Mouse (Mus musculus): ENCODE results near the gene 2610042L04Rik. TPM values are rescaled to one million over a fixed set of nuclear protein-coding genes. Genes with fewer than 3 reads are reported as not detected.
"Not testable (repeated sequence)": the region's sequence is repeated elsewhere in the genome, so short reads cannot be mapped to it uniquely, and the experiment has no call there.

Gene 2610042L04Rik
- polyA plus RNA-seq (2014; fragmentation: Nextera tagmentation; extraction: Ambion mirVana), result 0.13 and 0.28 TPM in 2 replicates

DNA sequence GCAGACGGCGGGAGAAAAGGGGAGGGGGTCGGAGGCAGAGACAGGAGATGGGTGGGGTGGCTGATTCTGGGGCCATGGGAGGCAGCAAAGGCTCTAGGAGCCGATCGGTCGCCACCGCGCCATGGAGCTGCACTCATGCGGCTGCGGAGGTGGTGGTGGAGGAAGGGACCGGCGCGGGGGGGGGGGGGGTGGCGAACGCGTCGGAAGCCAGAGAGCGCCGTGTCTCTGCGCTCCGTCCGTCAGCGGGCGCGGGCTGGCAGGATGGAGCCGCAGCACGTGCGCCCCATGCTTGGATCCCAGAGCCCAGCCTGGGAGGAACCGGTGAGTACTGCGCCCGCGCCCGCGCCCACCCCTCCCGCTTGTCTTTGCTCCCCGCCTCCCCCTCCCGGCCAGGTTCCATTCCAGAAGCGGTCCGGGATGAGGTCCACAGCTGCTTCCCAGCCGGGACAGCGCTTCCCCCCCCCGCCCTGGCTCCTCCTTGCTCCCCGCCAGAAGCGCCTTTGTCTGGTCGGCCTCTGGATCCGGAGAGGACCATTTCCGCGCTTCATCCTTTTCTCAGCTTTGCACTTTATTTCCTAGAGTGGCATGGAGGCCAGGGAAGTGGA lies at the start of gene 2610042L04Rik:
Gene 2610042L04Rik, plus strand, starts transcription at position 288 of the 605 bp plus-strand sequence.
- not testable (repeated sequence) for H3K9me3 ChIP-seq (ENCODE audit: control insufficient read depth, low read length); H3K27ac ChIP-seq (replicated peaks in 1 of 2; ENCODE audit: control insufficient read depth in 1 of 2, insufficient read depth in 1 of 2, low read depth in 2 of 2, low read length in 2 of 2); H3K4me1 ChIP-seq (ENCODE audit: control insufficient read depth in 2 of 2, insufficient read depth in 2 of 2, low read length in 2 of 2); ATAC-seq (ENCODE audit: insufficient number of reproducible peaks, insufficient read depth, low FRiP score, low read depth); H3K36me3 ChIP-seq (ENCODE audit: control insufficient read depth, insufficient read depth, low read length); H3K9ac ChIP-seq (ENCODE audit: low read length); H3K27me3 ChIP-seq (ENCODE audit: control insufficient read depth, insufficient read depth, low read length)
- Histone ChIP-seq H3K4me2 (ENCODE audit: low read length) (peak within 1 kb of the TSS; percentile 63), H3K4me3 (ENCODE audit: control insufficient read depth in 1 of 2, insufficient read depth in 1 of 2, low read depth in 1 of 2, low read length in 2 of 2) (peak within 1 kb of the TSS; percentile 20 to 33; a peak in 3 of 4 replicates)
- WGBS, result 9% methylated on average over 20 of the region's 48 CpGs

DNA sequence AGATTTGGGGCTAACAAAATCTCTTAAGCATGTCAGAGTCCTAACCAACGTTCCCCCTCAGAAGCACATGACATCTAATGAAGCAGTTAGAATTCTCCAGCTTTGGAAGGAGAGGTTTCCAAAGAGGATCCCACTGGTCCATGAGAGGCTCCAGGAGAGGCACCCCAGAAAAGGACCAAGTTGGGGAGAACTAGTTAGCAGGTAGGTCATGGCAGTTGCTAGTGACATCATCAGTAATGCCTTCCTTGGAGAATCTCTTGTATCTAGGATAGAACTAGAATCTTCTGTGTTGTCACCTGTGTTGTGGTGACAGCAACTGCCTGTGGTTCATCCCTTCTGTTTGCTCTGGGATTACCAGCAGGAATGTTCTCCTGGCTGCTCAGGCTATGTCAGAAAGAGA lies 17.6 kb upstream of the 2610042L04Rik start, which contains the start of gene Gm3149:
Gene Gm3149, plus strand, starts transcription at position 301 of the 400 bp plus-strand sequence.
- WGBS, result no CpG with 5 or more reads among the region's 1 CpGs
- H3K27ac ChIP-seq (replicated peaks in 1 of 2; ENCODE audit: control insufficient read depth in 1 of 2, insufficient read depth in 1 of 2, low read depth in 2 of 2, low read length in 2 of 2); H3K9ac ChIP-seq (ENCODE audit: low read length); ATAC-seq (ENCODE audit: insufficient number of reproducible peaks, insufficient read depth, low FRiP score, low read depth); H3K4me1 ChIP-seq (ENCODE audit: control insufficient read depth in 2 of 2, insufficient read depth in 2 of 2, low read length in 2 of 2); H3K27me3 ChIP-seq (ENCODE audit: control insufficient read depth, insufficient read depth, low read length); H3K4me3 ChIP-seq (ENCODE audit: control insufficient read depth in 1 of 2, insufficient read depth in 1 of 2, low read depth in 1 of 2, low read length in 2 of 2); H3K4me2 ChIP-seq (ENCODE audit: low read length); H3K9me3 ChIP-seq (ENCODE audit: control insufficient read depth, low read length); H3K36me3 ChIP-seq (ENCODE audit: control insufficient read depth, insufficient read depth, low read length): not testable (repeated sequence)

DNA sequence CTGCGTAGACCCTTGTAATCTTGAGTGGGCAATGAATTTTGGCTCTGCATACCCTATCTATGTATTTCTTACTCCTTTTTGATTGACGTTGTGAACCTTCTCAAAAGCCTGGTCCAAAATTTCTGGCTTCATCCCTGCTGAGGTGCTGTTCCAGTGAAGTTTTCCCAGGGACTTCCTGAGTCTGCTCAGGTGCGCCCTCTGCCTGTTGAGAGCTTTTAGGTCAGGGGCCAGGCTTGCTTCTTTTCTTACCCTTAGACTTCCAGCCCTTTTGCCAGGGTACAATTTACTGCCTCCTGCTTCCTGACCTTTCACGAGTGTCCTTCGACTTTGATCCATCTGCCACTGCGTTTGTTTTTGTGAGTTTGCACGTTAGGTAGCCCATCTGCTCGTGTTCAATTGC lies 943 bp downstream of the 2610042L04Rik start:
- not testable (repeated sequence) for H3K36me3 ChIP-seq (ENCODE audit: control insufficient read depth, insufficient read depth, low read length); H3K4me1 ChIP-seq (ENCODE audit: control insufficient read depth in 2 of 2, insufficient read depth in 2 of 2, low read length in 2 of 2); H3K27me3 ChIP-seq (ENCODE audit: control insufficient read depth, insufficient read depth, low read length); H3K9me3 ChIP-seq (ENCODE audit: control insufficient read depth, low read length); H3K9ac ChIP-seq (ENCODE audit: low read length); H3K4me3 ChIP-seq (ENCODE audit: control insufficient read depth in 1 of 2, insufficient read depth in 1 of 2, low read depth in 1 of 2, low read length in 2 of 2); ATAC-seq (ENCODE audit: insufficient number of reproducible peaks, insufficient read depth, low FRiP score, low read depth); H3K4me2 ChIP-seq (ENCODE audit: low read length); H3K27ac ChIP-seq (replicated peaks in 1 of 2; ENCODE audit: control insufficient read depth in 1 of 2, insufficient read depth in 1 of 2, low read depth in 2 of 2, low read length in 2 of 2)
- 17% methylated on average over 7 of the region's 8 CpGs for WGBS

DNA sequence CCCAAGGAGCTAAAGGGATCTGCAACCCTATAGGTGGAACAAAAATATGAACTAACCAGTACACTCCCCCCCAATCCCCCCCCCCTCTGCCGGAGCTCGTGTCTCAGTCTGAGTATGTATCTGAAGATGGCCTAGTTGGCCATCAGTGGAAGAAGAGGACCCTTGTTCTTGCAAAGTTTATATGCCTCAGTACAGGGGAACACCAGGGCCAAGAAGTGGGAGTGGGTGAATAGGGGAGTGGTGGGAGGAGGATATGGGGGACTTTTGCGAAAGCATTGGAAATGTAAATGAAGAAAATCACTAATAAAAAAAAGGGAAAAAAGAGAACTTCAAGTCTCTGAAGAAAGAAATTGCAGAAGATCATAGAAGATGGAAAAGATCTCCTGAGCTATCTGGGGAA lies 34.4 kb downstream of the 2610042L04Rik start:
- H3K4me1 ChIP-seq (ENCODE audit: control insufficient read depth in 2 of 2, insufficient read depth in 2 of 2, low read length in 2 of 2); H3K27ac ChIP-seq (replicated peaks in 1 of 2; ENCODE audit: control insufficient read depth in 1 of 2, insufficient read depth in 1 of 2, low read depth in 2 of 2, low read length in 2 of 2); H3K9ac ChIP-seq (ENCODE audit: low read length); H3K4me3 ChIP-seq (ENCODE audit: control insufficient read depth in 1 of 2, insufficient read depth in 1 of 2, low read depth in 1 of 2, low read length in 2 of 2); H3K36me3 ChIP-seq (ENCODE audit: control insufficient read depth, insufficient read depth, low read length); H3K27me3 ChIP-seq (ENCODE audit: control insufficient read depth, insufficient read depth, low read length); H3K4me2 ChIP-seq (ENCODE audit: low read length); H3K9me3 ChIP-seq (ENCODE audit: control insufficient read depth, low read length); ATAC-seq (ENCODE audit: insufficient number of reproducible peaks, insufficient read depth, low FRiP score, low read depth): not testable (repeated sequence)
- 72% methylated on average over 3 of the region's 3 CpGs for WGBS

DNA sequence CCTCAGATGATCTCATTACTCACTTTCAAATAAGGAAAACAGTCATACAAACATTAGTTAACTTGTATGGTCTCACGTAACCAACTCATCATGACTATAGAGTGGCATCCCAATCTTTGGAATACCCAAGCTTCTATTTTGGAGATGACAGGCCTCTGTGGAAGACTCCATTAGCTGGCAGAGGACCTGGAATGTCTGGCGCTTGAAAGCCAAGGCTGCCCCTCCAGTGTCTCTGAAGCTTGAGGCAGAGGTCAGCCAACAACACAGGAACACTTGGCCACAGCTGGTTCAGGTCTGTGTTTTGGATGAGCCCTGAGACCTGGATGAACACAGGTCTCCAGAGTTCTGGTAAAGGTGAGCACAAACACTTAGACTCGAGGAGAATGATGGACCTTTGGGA lies 35.1 kb downstream of the 2610042L04Rik start:
- H3K9me3 ChIP-seq (ENCODE audit: control insufficient read depth, low read length); H3K27me3 ChIP-seq (ENCODE audit: control insufficient read depth, insufficient read depth, low read length); H3K4me2 ChIP-seq (ENCODE audit: low read length); H3K4me1 ChIP-seq (ENCODE audit: control insufficient read depth in 2 of 2, insufficient read depth in 2 of 2, low read length in 2 of 2); H3K9ac ChIP-seq (ENCODE audit: low read length); H3K36me3 ChIP-seq (ENCODE audit: control insufficient read depth, insufficient read depth, low read length); H3K27ac ChIP-seq (replicated peaks in 1 of 2; ENCODE audit: control insufficient read depth in 1 of 2, insufficient read depth in 1 of 2, low read depth in 2 of 2, low read length in 2 of 2); H3K4me3 ChIP-seq (ENCODE audit: control insufficient read depth in 1 of 2, insufficient read depth in 1 of 2, low read depth in 1 of 2, low read length in 2 of 2); ATAC-seq (ENCODE audit: insufficient number of reproducible peaks, insufficient read depth, low FRiP score, low read depth): not testable (repeated sequence)
- WGBS, result 70% methylated on average over 3 of the region's 3 CpGs

DNA sequence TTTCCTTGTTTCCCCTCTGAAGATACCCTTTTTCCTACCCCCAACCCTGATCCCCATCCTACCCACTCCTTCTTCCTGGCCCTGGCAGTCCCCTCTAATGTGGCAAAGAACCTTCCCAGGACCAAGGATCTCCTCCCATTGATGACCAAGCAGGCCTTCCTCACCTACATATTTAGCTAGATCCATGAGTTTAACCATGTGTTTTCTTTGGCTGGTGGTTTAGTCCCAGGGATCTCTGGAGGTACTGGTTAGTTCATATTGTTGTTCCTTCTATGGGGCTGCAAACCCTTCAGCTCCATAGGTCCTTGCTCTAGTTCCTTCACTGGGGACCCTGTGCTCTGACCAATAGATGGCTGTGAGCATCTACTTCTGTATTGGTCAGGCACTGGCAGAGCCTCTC lies 43.3 kb downstream of the 2610042L04Rik start:
- H3K4me3 ChIP-seq (ENCODE audit: control insufficient read depth in 1 of 2, insufficient read depth in 1 of 2, low read depth in 1 of 2, low read length in 2 of 2); H3K9ac ChIP-seq (ENCODE audit: low read length); H3K27ac ChIP-seq (replicated peaks in 1 of 2; ENCODE audit: control insufficient read depth in 1 of 2, insufficient read depth in 1 of 2, low read depth in 2 of 2, low read length in 2 of 2); ATAC-seq (ENCODE audit: insufficient number of reproducible peaks, insufficient read depth, low FRiP score, low read depth); H3K27me3 ChIP-seq (ENCODE audit: control insufficient read depth, insufficient read depth, low read length); H3K4me1 ChIP-seq (ENCODE audit: control insufficient read depth in 2 of 2, insufficient read depth in 2 of 2, low read length in 2 of 2); H3K4me2 ChIP-seq (ENCODE audit: low read length); H3K36me3 ChIP-seq (ENCODE audit: control insufficient read depth, insufficient read depth, low read length); H3K9me3 ChIP-seq (ENCODE audit: control insufficient read depth, low read length): not testable (repeated sequence)

DNA sequence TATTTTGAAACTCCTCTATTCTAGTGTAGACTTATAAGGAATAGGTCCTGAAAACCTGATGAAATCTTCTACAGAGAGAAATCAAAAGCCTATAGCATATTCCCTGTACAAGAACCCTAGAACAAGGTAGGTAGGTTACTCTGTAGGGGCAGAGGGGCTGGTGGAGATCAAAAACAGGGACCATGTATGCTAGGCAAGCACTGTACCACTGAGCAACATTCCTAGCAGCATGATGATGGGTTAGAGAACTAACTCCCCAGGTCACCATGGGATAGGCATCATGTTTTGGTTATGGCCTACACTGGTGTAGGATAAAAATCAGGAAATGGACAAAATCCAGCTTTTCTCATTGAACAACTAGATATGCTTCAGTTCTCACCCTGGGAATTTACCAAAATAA lies 51.0 kb downstream of the 2610042L04Rik start:
- not testable (repeated sequence) for H3K36me3 ChIP-seq (ENCODE audit: control insufficient read depth, insufficient read depth, low read length); H3K9me3 ChIP-seq (ENCODE audit: control insufficient read depth, low read length); H3K27me3 ChIP-seq (ENCODE audit: control insufficient read depth, insufficient read depth, low read length); H3K27ac ChIP-seq (replicated peaks in 1 of 2; ENCODE audit: control insufficient read depth in 1 of 2, insufficient read depth in 1 of 2, low read depth in 2 of 2, low read length in 2 of 2); ATAC-seq (ENCODE audit: insufficient number of reproducible peaks, insufficient read depth, low FRiP score, low read depth); H3K4me2 ChIP-seq (ENCODE audit: low read length); H3K9ac ChIP-seq (ENCODE audit: low read length); H3K4me1 ChIP-seq (ENCODE audit: control insufficient read depth in 2 of 2, insufficient read depth in 2 of 2, low read length in 2 of 2); H3K4me3 ChIP-seq (ENCODE audit: control insufficient read depth in 1 of 2, insufficient read depth in 1 of 2, low read depth in 1 of 2, low read length in 2 of 2)

DNA sequence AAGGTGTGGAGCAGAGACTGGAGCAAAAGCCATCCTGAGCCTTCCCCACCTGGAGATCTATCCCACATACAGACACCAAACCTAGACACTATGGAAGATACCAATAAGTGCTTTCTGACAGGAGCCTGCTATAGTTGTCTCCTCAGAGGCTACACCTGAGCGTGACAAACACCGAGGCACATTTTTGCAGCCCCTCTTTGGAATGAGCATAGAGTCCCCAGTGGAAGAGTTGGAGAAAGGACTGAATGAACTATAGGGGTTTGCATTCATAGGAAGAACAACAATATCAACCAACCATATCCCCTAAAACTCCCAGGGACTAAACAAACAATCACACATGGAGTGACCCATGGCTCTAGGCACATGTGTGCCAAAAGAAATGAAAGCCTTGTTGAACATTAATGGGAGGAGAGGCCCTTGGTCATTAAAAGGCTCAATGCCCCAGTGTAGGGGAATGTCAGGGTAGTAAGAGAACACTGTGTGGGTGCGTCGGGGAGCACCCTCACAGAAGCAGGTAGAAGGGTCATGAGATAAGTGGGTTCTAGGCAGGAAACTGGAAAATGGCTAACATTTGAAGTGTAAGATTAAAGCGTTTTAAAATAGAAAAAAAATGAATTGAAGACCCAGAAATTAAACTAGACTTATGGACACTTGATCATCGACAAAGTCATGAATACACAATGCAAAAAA lies 58.4 kb downstream of the 2610042L04Rik start:
- H3K9me3 ChIP-seq (ENCODE audit: control insufficient read depth, low read length); H3K27ac ChIP-seq (replicated peaks in 1 of 2; ENCODE audit: control insufficient read depth in 1 of 2, insufficient read depth in 1 of 2, low read depth in 2 of 2, low read length in 2 of 2); H3K27me3 ChIP-seq (ENCODE audit: control insufficient read depth, insufficient read depth, low read length); H3K4me2 ChIP-seq (ENCODE audit: low read length); H3K4me3 ChIP-seq (ENCODE audit: control insufficient read depth in 1 of 2, insufficient read depth in 1 of 2, low read depth in 1 of 2, low read length in 2 of 2); ATAC-seq (ENCODE audit: insufficient number of reproducible peaks, insufficient read depth, low FRiP score, low read depth); H3K4me1 ChIP-seq (ENCODE audit: control insufficient read depth in 2 of 2, insufficient read depth in 2 of 2, low read length in 2 of 2); H3K9ac ChIP-seq (ENCODE audit: low read length); H3K36me3 ChIP-seq (ENCODE audit: control insufficient read depth, insufficient read depth, low read length): not testable (repeated sequence)
- 100% methylated on average over 1 of the region's 6 CpGs for WGBS

Measured in heart, embryonic 14.5 days (tissue).